Mouse (Mus musculus) hindbrain, embryonic 11.5 days (tissue): ENCODE data around the gene Hs3st5. TPM values are rescaled to one million over a fixed set of nuclear protein-coding genes. Genes with fewer than 3 reads are reported as not detected.
A peak's percentile ranks its signal among the peaks of the same experiment; 100 is the strongest.

Source experiments
- ATAC-seq: fragments of 200-750 bp; cut with Nextera tagmentation; 2 replicates; pipeline ENCODE4 v1.8.0; 2017; ENCODE audit warnings: mild to moderate bottlenecking, moderate TSS enrichment, moderate library complexity; ENCODE audit not compliant: low FRiP score
- DNase-seq: peaks from one replicate; pipeline ENCODE4 v3.0.0-alpha.2; 2015; ENCODE audit warnings: low spot score
- H3K27ac ChIP-seq: fragments of 300-500 bp; sonication (generic); 2 replicates; pipeline ENCODE4 v1.5.1; 2014; ENCODE audit warnings: mild to moderate bottlenecking, low read depth, low read length
- H3K27me3 ChIP-seq: fragments of 300-500 bp; sonication (generic); 2 replicates; pipeline ENCODE4 v1.6.1; 2014; ENCODE audit warnings: mild to moderate bottlenecking, low read length, moderate library complexity, mixed read lengths; ENCODE audit not compliant: control insufficient read depth, insufficient read depth
- H3K36me3 ChIP-seq: fragments of 300-500 bp; sonication (generic); 2 replicates; pipeline ENCODE4 v1.6.1; 2014; ENCODE audit warnings: mild to moderate bottlenecking, low read length, moderate library complexity, mixed read lengths; ENCODE audit not compliant: control insufficient read depth, insufficient read depth
- H3K4me1 ChIP-seq: fragments of 300-500 bp; sonication (generic); replicated peaks from 2 replicates; pipeline ENCODE4 v1.6.1; 2014; ENCODE audit warnings: low read length, mixed read lengths; ENCODE audit not compliant: control insufficient read depth, insufficient read depth
- H3K4me2 ChIP-seq: fragments of 300-500 bp; sonication (generic); replicated peaks from 2 replicates; pipeline ENCODE4 v1.6.1; 2014; ENCODE audit warnings: mild to moderate bottlenecking, low read depth, low read length
- H3K4me3 ChIP-seq: fragments of 300-500 bp; sonication (generic); 2 replicates; pipeline ENCODE4 v1.5.1; 2014; ENCODE audit warnings: low read depth, low read length
- H3K9ac ChIP-seq: fragments of 300-500 bp; sonication (generic); 2 replicates; pipeline ENCODE4 v1.6.1; 2014; ENCODE audit warnings: low read depth, low read length
- H3K9me3 ChIP-seq: fragments of 300-500 bp; sonication (generic); 2 replicates; pipeline ENCODE4 v1.6.1; 2016; ENCODE audit warnings: low read length; ENCODE audit not compliant: control insufficient read depth
- WGBS: fragments of 180-500 bp; shearing (Covaris S2); extraction: QIAGEN DNeasy Blood & Tissue Kit; methylation state at CpG from one replicate; pipeline ENCODE4 v1.1.7; 2014; 5-methylcytosine and 5-hydroxymethylcytosine counted together
- polyA plus RNA-seq: library from polyadenylated mRNA; unstranded; fragments of >200 nt; fragmentation: Nextera tagmentation; extraction: Ambion mirVana; gene quantifications from 2 replicates; pipeline ENCODE4 v1.2.1, GENCODE M21; 2014

The Hs3st5 gene
- polyA plus RNA-seq, 1 experiment from 2014 or later: 6.1 TPM

DNA sequence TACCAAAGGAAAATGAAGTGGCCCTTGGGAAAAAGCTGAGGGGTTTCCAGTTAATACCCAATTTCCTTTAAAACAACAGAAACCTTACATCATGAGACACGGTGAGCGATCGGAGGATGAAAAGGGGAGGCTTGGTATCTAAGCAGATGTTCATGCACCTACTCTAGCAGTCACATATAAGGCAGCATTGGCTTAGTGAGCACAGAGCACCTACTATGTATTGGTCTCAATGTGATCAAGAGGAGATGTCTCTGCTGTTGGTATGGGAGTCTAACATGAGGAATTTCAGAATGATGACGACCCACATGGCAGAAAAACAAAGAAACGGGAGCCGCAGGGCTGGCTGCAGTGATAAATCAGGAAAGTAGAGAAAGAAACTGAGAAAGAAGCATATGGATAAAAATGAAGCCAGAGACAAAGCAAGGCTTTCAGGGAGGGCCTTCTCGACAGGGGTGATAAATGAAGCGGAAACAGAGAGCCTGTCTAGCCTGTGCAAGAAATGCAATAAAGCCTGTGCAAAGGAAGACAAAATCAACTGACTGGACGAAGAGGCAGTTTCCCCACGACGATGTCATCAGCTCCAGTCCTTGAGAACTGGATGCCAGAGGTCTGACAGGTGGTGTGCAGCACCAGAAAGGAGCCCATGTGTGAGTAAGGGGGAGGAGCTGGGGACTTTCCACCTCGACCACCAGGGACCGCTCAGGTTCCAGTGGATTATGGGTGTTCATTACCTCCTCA lies 222.9 kb downstream of the Hs3st5 start:
- Histone ChIP-seq H3K4me2 (no peak overlapping the region), H3K27ac (no peak overlapping the region), H3K36me3 (no peaks in the 10 kb centered on the region), H3K4me3 (no peak overlapping the region), H3K4me1 (no peaks in the 10 kb centered on the region), H3K9me3 (no peaks in the 10 kb centered on the region), H3K27me3 (no peaks in the 10 kb centered on the region), H3K9ac (no peak overlapping the region)
- WGBS: 51% methylated on average over 13 of the region's 13 CpGs
- peak; percentile 17 for DNase-seq
- ATAC-seq: peak; percentile 75

DNA sequence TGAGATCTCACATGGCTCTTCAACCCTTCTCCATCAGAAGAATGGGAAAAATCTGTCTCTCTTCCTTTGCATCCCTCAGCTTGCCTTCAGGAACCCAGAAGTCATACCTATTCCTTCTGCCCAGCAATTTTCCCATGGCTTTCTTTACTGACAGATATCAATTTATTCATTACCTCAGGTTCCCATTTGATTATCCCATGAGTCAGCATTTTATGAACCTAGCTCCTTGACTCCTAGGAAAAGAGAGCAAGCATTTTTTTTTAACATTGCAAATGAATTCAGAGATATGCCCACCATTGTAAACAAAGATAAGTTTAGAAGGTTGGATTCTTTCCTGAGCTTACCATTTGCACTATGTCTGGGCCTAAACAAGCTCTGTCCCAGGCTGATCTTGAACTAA lies 232.8 kb downstream of the Hs3st5 start:
- H3K4me2 ChIP-seq: no peak overlapping the region
- no peak for DNase-seq
- H3K27me3 ChIP-seq: no peaks in the 10 kb centered on the region
- no peak for ATAC-seq
- H3K9ac ChIP-seq: no peak overlapping the region
- no peak overlapping the region for H3K4me3 ChIP-seq
- H3K27ac ChIP-seq: no peak overlapping the region
- no peaks in the 10 kb centered on the region for H3K36me3 ChIP-seq
- no peaks in the 10 kb centered on the region for H3K4me1 ChIP-seq
- H3K9me3 ChIP-seq: no peaks in the 10 kb centered on the region

DNA sequence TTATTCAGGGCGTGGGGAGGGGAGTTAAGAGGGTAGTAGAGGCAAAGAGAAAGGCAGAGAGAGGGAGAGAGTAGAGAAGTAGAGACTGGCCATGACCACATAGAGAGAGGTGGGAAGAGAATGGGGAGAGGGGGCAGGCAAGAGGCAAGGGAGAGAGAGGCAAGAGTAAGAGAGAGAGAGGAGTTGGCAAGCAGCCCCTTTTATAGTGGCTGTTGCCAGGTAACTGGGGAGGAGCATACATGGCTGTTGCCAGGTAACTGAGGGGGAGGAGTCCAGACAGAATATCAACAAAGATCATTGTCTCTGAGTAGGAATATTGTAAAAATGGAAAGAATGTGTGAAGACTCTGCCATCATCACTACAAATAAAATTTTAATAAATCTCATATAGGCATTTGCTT lies 243.4 kb downstream of the Hs3st5 start:
- Histone ChIP-seq H3K36me3 (no peaks in the 10 kb centered on the region), H3K4me3 (no peak overlapping the region), H3K4me2 (no peak overlapping the region), H3K27me3 (no peaks in the 10 kb centered on the region), H3K9me3 (no peaks in the 10 kb centered on the region), H3K9ac (no peak overlapping the region), H3K4me1 (no peaks in the 10 kb centered on the region), H3K27ac (no peak overlapping the region)
- ATAC-seq: peak; percentile 47; the same call in 1 of the 2 replicates
- 64% methylated on average over 1 of the region's 1 CpGs for WGBS
- DNase-seq: peak; percentile 10

- Histone ChIP-seq H3K4me3 (no peak overlapping the region), H3K27ac (no peak overlapping the region), H3K4me2 (no peak overlapping the region), H3K9me3 (no peaks in the 10 kb centered on the region), H3K27me3 (no peaks in the 10 kb centered on the region), H3K36me3 (no peaks in the 10 kb centered on the region), H3K4me1 (no peaks in the 10 kb centered on the region), H3K9ac (no peak overlapping the region)
- no peak for DNase-seq
- ATAC-seq: no peak
- WGBS: 64% methylated on average over 1 of the region's 1 CpGs
Measured at GRCm38 (mm10) chr10:36754471-36754870, 247.9 kb downstream of the Hs3st5 start.

DNA sequence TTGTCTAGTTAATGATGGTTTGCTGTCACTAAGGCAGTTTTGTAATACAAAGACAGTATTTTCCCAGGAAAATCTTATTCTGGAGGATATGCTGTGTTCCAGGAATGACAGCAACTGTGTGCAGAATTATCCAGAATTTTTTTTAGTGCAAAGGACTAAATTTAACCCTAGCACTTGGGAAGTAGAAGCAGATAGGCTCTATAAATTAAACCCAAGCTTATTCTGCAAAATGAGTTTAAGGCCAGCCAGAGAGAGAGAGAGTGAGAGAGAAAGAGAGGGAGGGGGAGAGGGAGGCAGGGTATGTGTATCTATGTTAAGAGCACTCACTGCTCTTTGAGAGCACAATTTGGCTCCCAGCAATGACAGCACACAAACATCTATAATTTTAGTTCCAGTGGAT lies 267.0 kb downstream of the Hs3st5 start:
- Histone ChIP-seq H3K27ac (no peak overlapping the region), H3K4me3 (no peak overlapping the region), H3K27me3 (no peaks in the 10 kb centered on the region), H3K9ac (no peak overlapping the region), H3K4me2 (no peak overlapping the region), H3K9me3 (no peaks in the 10 kb centered on the region), H3K36me3 (no peaks in the 10 kb centered on the region), H3K4me1 (no peaks in the 10 kb centered on the region)
- ATAC-seq: no peak
- DNase-seq: no peak

DNA sequence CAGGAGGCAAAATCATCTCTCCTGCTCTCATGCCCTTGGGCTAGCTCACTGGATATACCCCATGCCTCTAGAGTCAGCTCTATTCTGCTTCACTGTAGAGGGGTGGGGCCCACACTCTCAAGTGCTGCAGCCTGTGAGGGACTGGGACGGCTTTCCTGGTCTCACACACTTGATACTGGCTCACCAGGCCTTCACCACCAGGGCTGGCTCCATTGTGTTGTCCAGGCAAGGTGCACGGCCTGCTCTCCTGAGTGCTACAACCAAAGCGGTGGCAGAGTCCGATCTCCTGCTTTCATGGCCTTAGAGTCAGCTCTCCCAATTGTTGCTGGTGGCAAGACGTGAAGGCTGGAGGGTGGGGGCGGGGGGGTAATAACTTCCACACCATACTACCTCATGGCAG lies 268.3 kb downstream of the Hs3st5 start:
- ATAC-seq: 0 out of 2 replicates have a peak, but pooled peaks have one; percentile 22
- WGBS: 81% methylated on average over 6 of the region's 6 CpGs

GRCm38 (mm10) chr10:36781641-36782040 lies 275.0 kb downstream of the Hs3st5 start:
- Histone ChIP-seq H3K27me3 (no peaks in the 10 kb centered on the region), H3K9me3 (no peaks in the 10 kb centered on the region), H3K36me3 (no peaks in the 10 kb centered on the region), H3K4me3 (no peak overlapping the region), H3K4me2 (no peak overlapping the region), H3K27ac (no peak overlapping the region), H3K4me1 (no peaks in the 10 kb centered on the region), H3K9ac (no peak overlapping the region)
- DNase-seq (no peak), ATAC-seq (no peak)
- WGBS: 65% methylated on average over 1 of the region's 1 CpGs

More for the DNA sequence above, 268.3 kb downstream of the Hs3st5 start:
- no peaks in the 10 kb centered on the region for H3K27me3 ChIP-seq
- H3K4me1 ChIP-seq: no peaks in the 10 kb centered on the region
- no peak overlapping the region for H3K4me3 ChIP-seq
- no peaks in the 10 kb centered on the region for H3K9me3 ChIP-seq
- no peak overlapping the region for H3K9ac ChIP-seq
- no peak for DNase-seq
- H3K36me3 ChIP-seq: no peaks in the 10 kb centered on the region
- H3K27ac ChIP-seq: no peak overlapping the region
- no peak overlapping the region for H3K4me2 ChIP-seq

- Histone ChIP-seq H3K4me2 (no peak overlapping the region), H3K4me1 (no peaks in the 10 kb centered on the region), H3K9me3 (no peaks in the 10 kb centered on the region), H3K27me3 (no peaks in the 10 kb centered on the region), H3K36me3 (no peaks in the 10 kb centered on the region), H3K27ac (no peak overlapping the region), H3K9ac (no peak overlapping the region), H3K4me3 (no peak overlapping the region)
- no peak for DNase-seq
- ATAC-seq: no peak
- WGBS: 80% methylated on average over 7 of the region's 7 CpGs
Measured at GRCm38 (mm10) chr10:36786970-36787369, 280.4 kb downstream of the Hs3st5 start.

DNA sequence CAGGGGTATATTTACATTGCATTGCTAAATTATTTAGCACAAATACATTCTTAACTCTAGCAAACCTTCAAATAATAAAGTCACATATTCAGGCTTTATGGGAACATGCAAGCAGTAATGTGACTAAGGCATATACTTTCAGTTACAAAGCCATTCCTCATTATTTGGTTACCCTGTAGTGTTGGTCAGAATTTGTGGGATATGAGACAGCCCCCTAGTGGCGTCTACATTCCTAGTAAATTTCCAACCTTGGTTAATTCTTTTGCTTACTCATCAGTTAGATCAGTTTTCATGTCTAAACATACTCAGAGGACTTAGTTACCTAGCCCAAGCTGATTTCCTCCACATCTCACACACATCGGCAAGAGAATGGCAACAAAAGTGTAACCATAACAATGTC lies 285.2 kb downstream of the Hs3st5 start:
- Histone ChIP-seq H3K9ac (no peak overlapping the region), H3K4me3 (no peak overlapping the region), H3K27ac (no peak overlapping the region), H3K9me3 (no peaks in the 10 kb centered on the region), H3K4me2 (no peak overlapping the region), H3K4me1 (no peaks in the 10 kb centered on the region), H3K27me3 (no peaks in the 10 kb centered on the region), H3K36me3 (no peaks in the 10 kb centered on the region)
- no peak for ATAC-seq
- peak; percentile 48 for DNase-seq
- 39% methylated on average over 2 of the region's 2 CpGs for WGBS
